Mouse (Mus musculus) kidney, adult 2 months (tissue): ENCODE data around the gene Aip. TPM values are rescaled to one million over a fixed set of nuclear protein-coding genes. Genes with fewer than 3 reads are reported as not detected.

Experiments
- DNase-seq: peaks from one replicate; pipeline ENCODE4 v3.0.0; 2021
- H3K27ac ChIP-seq: fragments of 200-500 bp; 2 replicates; pipeline ENCODE4 v1.5.1; 2012; ENCODE audit warnings: low read depth, low read length, control low read depth, inconsistent platforms; ENCODE audit not compliant: insufficient read depth
- H3K27me3 ChIP-seq: fragments of 200-500 bp; replicated peaks from 2 replicates; pipeline ENCODE4 v1.6.1; 2012; ENCODE audit warnings: mild to moderate bottlenecking, moderate library complexity, low read length, inconsistent platforms; ENCODE audit not compliant: control insufficient read depth, insufficient read depth
- H3K36me3 ChIP-seq: fragments of 200-500 bp; 2 replicates; pipeline ENCODE4 v1.6.1; 2012; ENCODE audit warnings: mild to moderate bottlenecking, moderate library complexity, low read length, inconsistent platforms; ENCODE audit not compliant: control insufficient read depth, insufficient read depth
- H3K4me1 ChIP-seq: fragments of 200-500 bp; 2 replicates; pipeline ENCODE4 v1.6.1; 2011; ENCODE audit warnings: low read length; ENCODE audit not compliant: control insufficient read depth, insufficient read depth
- H3K4me3 ChIP-seq: fragments of 200-500 bp; 2 replicates; pipeline ENCODE4 v1.5.1; 2011; ENCODE audit warnings: mild to moderate bottlenecking, low read depth, low read length, control low read depth; ENCODE audit not compliant: insufficient read depth
- CTCF ChIP-seq: fragments of 200-500 bp; conservative IDR thresholded peaks from 2 replicates; pipeline ENCODE4 v1.5.1; 2011; ENCODE audit warnings: low read depth, mild to moderate bottlenecking, control low read depth, low read length, moderate library complexity, mixed read lengths; ENCODE audit not compliant: insufficient read depth, insufficient read length
- POLR2A ChIP-seq: fragments of 200-500 bp; IDR thresholded peaks from one replicate; pipeline ENCODE4 v1.6.1; 2011; ENCODE audit warnings: low read depth, low read length, control low read depth
- WGBS: fragments of 180-500 bp; shearing (Covaris S2); methylation state at CpG from one replicate; pipeline ENCODE4 v1.1.7; 2018; 5-methylcytosine and 5-hydroxymethylcytosine counted together
- polyA plus RNA-seq: library from polyadenylated mRNA; depleted of rRNA; stranded (reverse); fragments of >200 nt; gene quantifications from 2 replicates; pipeline ENCODE4 v1.2.3, GENCODE M21; 2012

The Aip gene
- polyA plus RNA-seq, 1 experiment, result 96.2 TPM

DNA sequence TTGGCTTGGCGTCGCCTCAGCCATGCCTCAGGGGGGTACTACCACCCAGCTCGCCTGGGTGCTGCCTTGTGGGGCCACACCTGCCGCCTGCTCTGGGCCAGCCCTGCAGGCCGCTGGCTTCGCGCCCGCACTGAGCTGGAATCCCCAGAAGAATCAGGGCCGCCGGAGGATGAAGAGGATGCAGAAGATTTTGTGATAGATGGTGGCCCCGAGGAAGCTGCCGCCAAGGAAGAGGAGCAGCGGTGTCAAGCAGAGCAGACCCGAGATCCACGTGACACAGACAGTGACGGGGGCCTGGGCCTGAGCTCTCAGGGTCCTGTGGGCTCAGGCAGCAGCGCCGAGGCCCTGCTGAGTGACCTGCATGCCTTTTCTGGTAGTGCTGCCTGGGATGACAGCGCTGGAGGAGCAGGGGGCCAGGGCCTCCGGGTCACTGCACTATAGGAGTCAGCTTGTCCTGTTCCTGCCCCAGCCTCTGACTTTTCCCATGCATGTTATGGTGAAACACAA, 30.5 kb upstream of the Aip start:
- WGBS, result 68% methylated on average over 20 of the region's 20 CpGs
- no peak overlapping the region for H3K4me3 ChIP-seq
- DNase-seq, result no peak
- H3K27me3 ChIP-seq, result no peaks in the 10 kb centered on the region
- H3K36me3 ChIP-seq, result no peaks in the 10 kb centered on the region
- TF ChIP-seq POLR2A, result no peak
- TF ChIP-seq CTCF, result no peak
- no peak overlapping the region for H3K27ac ChIP-seq
- H3K4me1 ChIP-seq, result no peaks in the 10 kb centered on the region

DNA sequence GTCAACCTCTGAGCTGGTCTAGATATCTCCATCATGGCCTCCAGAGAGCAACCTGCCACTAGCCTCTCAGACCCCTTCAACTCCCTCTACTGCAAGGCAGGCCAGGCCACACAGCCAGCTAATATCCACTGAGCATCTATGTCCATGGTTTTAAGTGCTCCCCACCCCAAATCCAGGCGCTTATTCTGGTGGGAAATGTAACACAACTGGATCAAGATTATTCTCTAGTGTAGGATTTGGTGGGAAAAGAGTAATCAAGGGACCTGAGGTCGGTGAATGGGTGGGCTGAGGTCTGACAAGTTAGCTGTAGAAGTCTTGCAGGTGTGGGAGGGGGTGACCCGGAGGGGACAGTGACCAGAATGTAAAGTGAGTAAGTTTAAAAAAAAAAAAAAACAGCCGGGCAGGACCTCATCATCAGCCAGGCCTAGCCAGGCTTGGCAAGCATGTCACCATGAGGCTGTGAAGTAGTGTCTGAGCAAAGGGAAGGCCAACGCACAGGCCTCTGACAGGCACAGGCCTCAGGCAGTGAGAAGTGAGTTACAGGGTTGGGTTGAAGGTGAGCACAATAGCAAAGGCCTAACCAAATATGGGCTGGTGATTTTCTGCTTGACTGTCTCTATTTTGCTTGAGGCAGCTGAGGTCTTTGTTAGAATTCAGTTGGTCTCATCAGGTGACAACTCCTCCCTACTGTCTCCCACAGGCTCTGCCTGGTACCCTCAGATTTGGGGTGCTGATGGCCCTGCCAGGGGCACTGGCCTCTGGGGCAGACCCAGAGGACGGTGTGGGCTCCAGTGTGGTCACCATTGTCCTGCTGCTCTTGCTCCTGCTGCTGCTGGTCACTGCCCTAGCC, 29.8 kb upstream of the Aip start:
- TF ChIP-seq POLR2A, result no peak
- TF ChIP-seq CTCF, result no peak
- DNase-seq, result no peak
- Histone ChIP-seq H3K36me3 (no peaks in the 10 kb centered on the region), H3K27me3 (no peaks in the 10 kb centered on the region), H3K4me3 (no peak overlapping the region), H3K27ac (no peak overlapping the region), H3K4me1 (no peaks in the 10 kb centered on the region)
- 52% methylated on average over 6 of the region's 6 CpGs for WGBS

- H3K4me1 ChIP-seq, result peaks cover 3% of the 10 kb centered on the region
- H3K27me3 ChIP-seq, result no peaks in the 10 kb centered on the region
- TF ChIP-seq POLR2A (no peak), CTCF (no peak)
- H3K4me3 ChIP-seq, result no peak overlapping the region
- no peak overlapping the region for H3K27ac ChIP-seq
- WGBS, result 80% methylated on average over 13 of the region's 13 CpGs
- no peaks in the 10 kb centered on the region for H3K36me3 ChIP-seq
- no peak for DNase-seq
These were observed 29.0 kb upstream of the Aip start for GRCm38 (mm10) chr19:4154437-4155222.

GRCm38 (mm10) chr19:4153232-4153654, 27.6 kb upstream of the Aip start, which contains the start of gene Ptprcap:
Gene Ptprcap, plus strand, starts transcription at chr19:4153604.
- no peak within 1 kb of the TSS for H3K4me3 ChIP-seq
- DNase-seq, result no peak
- H3K36me3 ChIP-seq, result no peaks in the 10 kb centered on the region

GRCm38 (mm10) chr19:4152445-4153231, 27.0 kb upstream of the Aip start:
- Histone ChIP-seq H3K4me1 (peaks cover 15% of the 10 kb centered on the region), H3K27me3 (no peaks in the 10 kb centered on the region), H3K36me3 (no peaks in the 10 kb centered on the region), H3K4me3 (no peak overlapping the region), H3K27ac (no peak overlapping the region)
- no peak for TF ChIP-seq CTCF
- no peak for TF ChIP-seq POLR2A
- DNase-seq, result no peak
- WGBS, result 84% methylated on average over 8 of the region's 8 CpGs

More at GRCm38 (mm10) chr19:4153232-4153654, 27.6 kb upstream of the Aip start, which contains the start of gene Ptprcap:
- WGBS, result 71% methylated on average over 11 of the region's 11 CpGs
- peaks cover 10% of the 10 kb centered on the region for H3K4me1 ChIP-seq
- no peak within 1 kb of the TSS for H3K27ac ChIP-seq
- TF ChIP-seq POLR2A, result no peak
- TF ChIP-seq CTCF, result no peak
- H3K27me3 ChIP-seq, result no peaks in the 10 kb centered on the region

GRCm38 (mm10) chr19:4151898-4152297, 26.2 kb upstream of the Aip start:
- 82% methylated on average over 5 of the region's 5 CpGs for WGBS
- TF ChIP-seq CTCF (no peak), POLR2A (no peak)
- Histone ChIP-seq H3K27ac (no peak overlapping the region), H3K36me3 (no peaks in the 10 kb centered on the region), H3K27me3 (no peaks in the 10 kb centered on the region), H3K4me1 (peaks cover 15% of the 10 kb centered on the region), H3K4me3 (no peak overlapping the region)
- no peak for DNase-seq
